Mouse (Mus musculus) embryonic facial prominence, embryonic 10.5 days (tissue): ENCODE data around the gene Mvb12b. TPM values are rescaled to one million over a fixed set of nuclear protein-coding genes. Genes with fewer than 3 reads are reported as not detected.

Experiments
- DNase-seq: peaks from one replicate; pipeline ENCODE4 v3.0.0-alpha.2; 2017; ENCODE audit warnings: low spot score
- H3K27ac ChIP-seq: fragments of 300-500 bp; sonication (generic); replicated peaks from 2 replicates; pipeline ENCODE4 v1.5.1; 2016; ENCODE audit warnings: mild to moderate bottlenecking
- H3K27me3 ChIP-seq: fragments of 300-500 bp; sonication (generic); replicated peaks from 2 replicates; pipeline ENCODE4 v1.6.1; 2016; ENCODE audit warnings: low read depth, mild to moderate bottlenecking; ENCODE audit not compliant: poor library complexity, severe bottlenecking
- H3K36me3 ChIP-seq: fragments of 300-500 bp; sonication (generic); replicated peaks from 2 replicates; pipeline ENCODE4 v1.6.1; 2016; ENCODE audit warnings: mild to moderate bottlenecking, moderate library complexity
- H3K4me1 ChIP-seq: fragments of 300-500 bp; sonication (generic); 2 replicates; pipeline ENCODE4 v1.6.1; 2016
- H3K4me3 ChIP-seq: fragments of 300-500 bp; sonication (generic); 2 replicates; pipeline ENCODE4 v1.5.1; 2016; ENCODE audit warnings: mild to moderate bottlenecking, moderate library complexity
- H3K9me3 ChIP-seq: fragments of 300-500 bp; sonication (generic); 2 replicates; pipeline ENCODE4 v1.6.1; 2016; ENCODE audit warnings: mild to moderate bottlenecking
- WGBS: fragments of 180-500 bp; shearing (Covaris S2); methylation state at CpG from one replicate; pipeline ENCODE4 v1.1.7; 2016; 5-methylcytosine and 5-hydroxymethylcytosine counted together
- polyA plus RNA-seq: library from polyadenylated mRNA; unstranded; fragments of >200 nt; fragmentation: Nextera tagmentation; extraction: Ambion mirVana; gene quantifications from 2 replicates; pipeline ENCODE4 v1.2.1, GENCODE M21; 2016

Gene Mvb12b
- polyA plus RNA-seq: 14.4 and 16.1 TPM in 2 replicates

GRCm38 (mm10) chr2:33887328-33888099, at the start of gene Mvb12b:
Gene Mvb12b, minus strand, starts transcription at chr2:33887946.
- WGBS: 4% methylated on average over 67 of the region's 67 CpGs
- no peaks in the 10 kb centered on the region for H3K36me3 ChIP-seq
- DNase-seq: peak; percentile 78
- no peaks in the 10 kb centered on the region for H3K27me3 ChIP-seq
- H3K9me3 ChIP-seq: no peaks in the 10 kb centered on the region
- H3K4me3 ChIP-seq: peak within 1 kb of the TSS; percentile 90
- peak within 1 kb of the TSS; percentile 97 for H3K27ac ChIP-seq
- H3K4me1 ChIP-seq: peaks cover 39% of the 10 kb centered on the region

DNA sequence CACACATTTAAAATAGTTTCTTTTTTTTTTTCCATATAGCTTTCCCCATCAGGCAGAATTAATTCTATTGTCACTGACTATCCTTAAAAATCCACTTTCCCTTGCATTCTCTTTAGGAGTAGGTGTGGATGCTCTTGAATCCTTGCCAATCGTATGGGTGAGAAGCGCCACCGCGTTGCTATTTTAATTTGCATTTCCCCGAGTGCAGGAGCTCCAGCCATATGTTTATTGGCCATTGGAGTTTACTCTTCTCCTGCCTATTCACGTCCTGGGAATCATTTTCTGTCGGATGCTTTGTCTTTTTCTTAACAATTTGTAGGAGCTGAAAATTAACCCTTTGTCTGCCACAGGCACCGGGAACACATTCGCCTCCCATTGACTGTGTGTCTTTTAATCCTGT, 48.0 kb upstream of the Mvb12b start:
- Histone ChIP-seq H3K27ac (no peak overlapping the region), H3K4me1 (no peaks in the 10 kb centered on the region), H3K36me3 (no peaks in the 10 kb centered on the region), H3K27me3 (no peaks in the 10 kb centered on the region), H3K9me3 (no peaks in the 10 kb centered on the region; the same call in 1 of the 2 replicates), H3K4me3 (no peak overlapping the region)
- no peak for DNase-seq
- WGBS: 66% methylated on average over 9 of the region's 9 CpGs

DNA sequence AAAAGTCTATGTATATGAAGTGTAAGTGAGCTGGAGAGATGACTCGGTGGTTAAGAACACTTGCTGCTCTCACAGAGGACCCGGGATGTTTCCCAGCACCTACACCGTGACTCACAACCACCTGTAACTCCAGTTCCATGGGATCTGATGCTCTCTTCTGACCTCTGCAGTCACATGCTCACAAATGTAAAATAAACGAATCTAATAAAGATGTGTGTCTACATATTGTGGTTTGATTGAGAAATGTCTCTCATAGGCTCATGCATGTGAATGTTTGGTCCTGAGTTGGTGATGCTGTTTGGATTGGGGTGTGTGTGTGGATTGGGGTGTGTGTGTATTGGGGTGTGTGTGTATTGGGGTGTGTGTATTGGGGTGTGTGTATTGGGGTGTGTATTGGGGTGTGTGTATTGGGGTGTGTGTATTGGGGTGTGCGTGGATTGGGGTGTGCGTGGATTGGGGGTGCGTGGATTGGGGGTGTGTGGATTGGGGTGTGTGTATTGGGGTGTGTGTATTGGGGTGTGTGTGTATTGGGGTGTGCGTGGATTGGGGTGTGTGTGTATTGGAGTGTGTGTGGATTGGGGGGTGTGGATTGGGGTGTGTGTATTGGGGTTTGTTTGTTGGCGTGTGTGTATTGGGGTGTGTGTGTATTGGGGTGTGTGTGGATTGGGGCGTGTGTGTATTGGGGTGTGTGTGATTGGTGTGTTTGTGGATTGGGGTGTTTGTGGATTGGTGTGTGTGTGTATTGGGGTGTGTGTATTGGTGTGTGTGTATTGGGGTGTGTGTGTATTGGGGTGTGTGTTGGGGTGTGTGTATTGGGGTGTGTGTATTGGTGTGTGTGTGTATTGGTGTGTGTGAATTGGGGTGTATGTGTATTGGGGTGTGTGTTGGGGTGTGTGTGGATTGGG, 46.1 kb upstream of the Mvb12b start:
- WGBS: 61% methylated on average over 10 of the region's 10 CpGs
- Histone ChIP-seq H3K9me3 (no peaks in the 10 kb centered on the region; the same call in 1 of the 2 replicates), H3K27ac (no peak overlapping the region), H3K4me1 (no peaks in the 10 kb centered on the region), H3K36me3 (no peaks in the 10 kb centered on the region), H3K27me3 (no peaks in the 10 kb centered on the region), H3K4me3 (no peak overlapping the region)
- DNase-seq: no peak

DNA sequence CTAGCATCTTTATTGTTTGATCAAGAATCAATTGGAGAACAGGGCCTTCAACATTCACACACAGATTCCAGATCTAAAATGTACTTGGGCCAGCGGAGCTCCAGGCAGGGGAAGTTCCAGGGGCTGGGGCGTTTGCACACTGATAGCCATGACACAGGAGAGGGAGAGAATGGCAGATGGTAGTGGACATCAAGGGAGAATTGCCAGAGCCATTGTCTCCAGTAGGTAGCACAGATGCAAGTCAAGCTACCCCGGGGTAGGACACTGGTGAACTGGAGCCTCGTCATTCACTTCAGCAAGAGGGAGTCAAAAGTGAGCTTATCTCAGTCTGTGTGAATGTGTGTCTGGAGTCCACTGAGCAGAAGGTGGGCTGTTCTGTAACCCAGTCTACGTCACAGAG, 43.4 kb upstream of the Mvb12b start:
- Histone ChIP-seq H3K36me3 (no peaks in the 10 kb centered on the region), H3K27me3 (no peaks in the 10 kb centered on the region), H3K4me1 (no peaks in the 10 kb centered on the region), H3K9me3 (no peaks in the 10 kb centered on the region; the same call in 1 of the 2 replicates), H3K27ac (no peak overlapping the region), H3K4me3 (no peak overlapping the region)
- WGBS: 78% methylated on average over 5 of the region's 5 CpGs
- DNase-seq: no peak

DNA sequence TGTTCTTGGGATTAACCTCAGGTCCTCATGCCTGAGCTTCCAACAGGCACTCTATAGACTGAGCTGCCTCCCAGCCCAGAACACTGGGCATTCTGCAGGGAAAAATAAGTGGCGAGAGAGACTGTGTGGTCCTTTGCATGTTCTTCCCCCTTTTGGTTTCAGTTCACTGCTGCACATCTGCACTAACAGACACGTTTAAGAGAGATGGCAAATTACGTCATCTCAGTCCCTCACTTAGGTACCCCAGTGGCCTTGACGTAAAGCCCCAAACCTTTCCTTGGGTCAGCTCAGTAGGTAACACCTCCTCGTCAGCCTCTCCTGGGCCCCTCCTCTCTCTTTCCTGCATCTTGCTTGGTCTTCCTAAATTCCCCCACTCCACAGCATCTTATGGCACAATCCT, 37.5 kb upstream of the Mvb12b start:
- Histone ChIP-seq H3K36me3 (no peaks in the 10 kb centered on the region), H3K4me3 (no peak overlapping the region), H3K27ac (no peak overlapping the region), H3K4me1 (peaks cover 21% of the 10 kb centered on the region), H3K9me3 (no peaks in the 10 kb centered on the region), H3K27me3 (peaks cover 38% of the 10 kb centered on the region)
- WGBS: 80% methylated on average over 5 of the region's 5 CpGs
- no peak for DNase-seq

DNA sequence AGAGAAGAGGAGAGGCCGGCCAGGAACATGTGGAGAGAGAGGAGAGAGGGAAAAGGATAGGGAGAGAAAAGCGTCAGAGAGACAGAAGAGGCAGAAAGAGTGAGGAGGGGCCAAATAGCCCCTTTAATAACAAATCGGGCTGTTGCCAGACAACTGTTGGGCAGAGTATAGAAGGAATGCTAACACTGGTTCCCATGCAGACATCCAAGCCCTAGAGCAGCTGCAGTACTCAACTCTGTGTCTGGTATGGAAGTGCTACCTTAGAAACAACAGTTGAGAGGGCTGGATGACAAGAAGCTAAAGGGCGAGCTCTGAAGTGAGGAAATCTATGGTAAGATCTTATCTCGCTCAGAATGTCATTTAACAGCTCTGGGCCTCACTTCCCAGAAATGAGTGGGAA, 35.7 kb upstream of the Mvb12b start:
- H3K27ac ChIP-seq: no peak overlapping the region
- H3K9me3 ChIP-seq: no peaks in the 10 kb centered on the region
- no peak for DNase-seq
- no peaks in the 10 kb centered on the region for H3K36me3 ChIP-seq
- peaks cover 50% of the 10 kb centered on the region for H3K27me3 ChIP-seq
- WGBS: 79% methylated on average over 5 of the region's 5 CpGs
- no peak overlapping the region for H3K4me3 ChIP-seq
- H3K4me1 ChIP-seq: peaks cover 37% of the 10 kb centered on the region

GRCm38 (mm10) chr2:33922466-33922865, 34.7 kb upstream of the Mvb12b start:
- Histone ChIP-seq H3K36me3 (no peaks in the 10 kb centered on the region), H3K4me1 (peaks cover 37% of the 10 kb centered on the region), H3K27ac (no peak overlapping the region), H3K27me3 (peaks cover 50% of the 10 kb centered on the region), H3K4me3 (no peak overlapping the region), H3K9me3 (no peaks in the 10 kb centered on the region)
- no peak for DNase-seq
- WGBS: 95% methylated on average over 2 of the region's 2 CpGs

DNA sequence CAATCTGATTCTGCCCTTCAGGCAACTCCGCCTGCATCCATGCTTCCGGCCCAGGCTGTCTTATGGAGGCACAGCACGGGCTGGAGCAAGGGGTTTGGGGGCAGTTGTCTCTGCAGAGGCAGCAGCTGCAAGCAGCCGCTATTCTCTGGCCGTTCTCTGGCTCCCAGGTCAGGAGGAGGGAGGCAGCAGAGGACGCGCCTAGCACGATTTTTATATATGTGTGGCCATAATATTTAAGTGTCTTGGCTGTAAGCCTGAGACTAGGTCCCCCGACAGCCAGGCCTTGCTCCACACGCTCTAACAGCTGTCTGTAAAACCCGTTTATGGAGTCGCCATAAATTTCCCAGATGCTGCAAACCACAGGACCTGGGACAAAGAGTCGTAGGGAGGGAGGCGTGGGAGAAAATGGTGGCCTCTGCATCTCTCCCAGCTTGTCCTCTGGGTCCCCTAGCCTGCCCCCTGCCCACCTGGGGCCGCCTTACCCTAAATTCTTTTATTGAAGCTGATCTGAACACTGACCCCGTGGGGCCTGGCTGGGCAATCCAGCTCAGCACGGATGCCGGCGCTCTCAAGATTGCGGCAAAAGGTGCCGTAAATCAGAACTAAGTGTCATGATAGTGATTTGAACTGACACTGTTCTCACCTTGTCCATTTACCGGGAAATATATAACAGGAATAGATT, 32.3 kb upstream of the Mvb12b start:
- H3K4me1 ChIP-seq: peaks cover 37% of the 10 kb centered on the region
- H3K36me3 ChIP-seq: no peaks in the 10 kb centered on the region
- peaks cover 50% of the 10 kb centered on the region for H3K27me3 ChIP-seq
- no peaks in the 10 kb centered on the region for H3K9me3 ChIP-seq
- DNase-seq: peak; percentile 40
- H3K4me3 ChIP-seq: peak overlapping the region; percentile 36; the same call in 1 of the 2 replicates
- 20% methylated on average over 22 of the region's 22 CpGs for WGBS
- peak overlapping the region; percentile 72 for H3K27ac ChIP-seq

DNA sequence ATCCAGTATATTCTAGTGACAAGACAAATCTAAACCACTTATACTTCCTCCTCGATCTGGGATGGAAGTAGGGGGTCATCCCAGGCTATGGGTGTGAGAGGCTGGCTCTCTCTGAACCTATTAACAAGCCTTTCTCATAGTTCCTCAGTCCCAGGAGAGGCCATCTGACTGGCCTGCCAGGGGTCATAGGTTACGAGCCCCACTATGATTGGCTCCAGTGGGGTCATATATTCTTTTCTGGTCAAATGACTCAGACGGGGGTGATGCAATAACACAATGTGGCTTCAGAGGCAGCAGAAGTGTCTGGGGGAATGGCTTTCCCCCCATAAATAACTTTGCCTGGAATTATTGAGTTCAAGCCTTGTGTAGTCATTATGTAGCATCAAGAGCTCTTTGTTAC, 31.1 kb upstream of the Mvb12b start:
- Histone ChIP-seq H3K4me3 (no peak overlapping the region), H3K4me1 (peaks cover 34% of the 10 kb centered on the region), H3K27me3 (peaks cover 46% of the 10 kb centered on the region), H3K27ac (0 out of 2 replicates have a peak overlapping the region, but pooled peaks have one; percentile 30), H3K9me3 (no peaks in the 10 kb centered on the region), H3K36me3 (no peaks in the 10 kb centered on the region)
- WGBS: 63% methylated on average over 3 of the region's 3 CpGs
- no peak for DNase-seq

DNA sequence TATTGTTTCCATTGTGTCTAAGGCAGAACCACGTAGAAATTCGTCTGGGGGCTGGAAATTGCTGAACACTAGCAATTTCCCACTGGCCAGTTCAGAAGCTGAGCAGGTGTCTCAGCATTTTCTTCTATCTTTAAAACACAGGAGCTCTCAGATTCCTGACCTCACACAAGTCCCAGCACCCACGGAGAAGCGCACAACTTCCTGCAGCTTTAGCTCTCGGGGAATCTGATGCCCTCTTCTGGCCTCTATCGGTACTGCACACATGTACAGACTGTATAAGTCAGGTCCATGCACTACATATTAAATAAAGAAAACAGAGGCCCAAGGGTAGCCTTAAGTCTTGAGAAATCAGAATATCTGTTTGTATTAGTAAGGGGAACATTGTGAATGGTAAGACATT, 30.6 kb upstream of the Mvb12b start:
- H3K9me3 ChIP-seq: no peaks in the 10 kb centered on the region
- WGBS: 71% methylated on average over 6 of the region's 6 CpGs
- H3K4me1 ChIP-seq: peaks cover 34% of the 10 kb centered on the region
- peaks cover 41% of the 10 kb centered on the region for H3K27me3 ChIP-seq
- no peaks in the 10 kb centered on the region for H3K36me3 ChIP-seq
- DNase-seq: peak; percentile 61
- no peak overlapping the region for H3K4me3 ChIP-seq
- H3K27ac ChIP-seq: no peak overlapping the region

- H3K9me3 ChIP-seq: no peaks in the 10 kb centered on the region
- H3K4me3 ChIP-seq: no peak overlapping the region
- H3K27ac ChIP-seq: peak overlapping the region; percentile 35; the same call in 1 of the 2 replicates
- DNase-seq: peak; percentile 26
- WGBS: 34% methylated on average over 11 of the region's 11 CpGs
- peaks cover 25% of the 10 kb centered on the region for H3K27me3 ChIP-seq
- H3K36me3 ChIP-seq: no peaks in the 10 kb centered on the region
- H3K4me1 ChIP-seq: peaks cover 33% of the 10 kb centered on the region
Measured at GRCm38 (mm10) chr2:33916603-33917002, 28.9 kb upstream of the Mvb12b start.

DNA sequence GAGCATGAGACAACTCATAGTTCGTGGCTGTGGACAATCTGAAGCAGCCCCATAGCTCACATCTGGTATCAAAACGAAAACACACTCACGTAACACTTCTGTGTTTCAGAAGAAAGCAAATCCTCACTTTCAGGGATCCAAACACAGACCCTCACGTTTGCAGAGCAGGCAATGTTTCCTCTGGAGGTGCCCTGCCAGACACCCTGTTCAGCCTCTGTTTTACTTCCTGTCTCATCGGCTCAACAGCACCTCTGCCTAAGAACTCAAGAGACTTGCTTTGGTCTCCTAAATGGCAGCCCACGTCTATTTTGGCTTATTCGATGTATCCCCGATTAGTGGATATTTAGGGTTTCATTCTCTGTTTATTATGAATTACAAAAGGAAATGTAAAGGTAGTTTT, 27.3 kb upstream of the Mvb12b start:
- WGBS: 78% methylated on average over 8 of the region's 8 CpGs
- no peak overlapping the region for H3K4me3 ChIP-seq
- H3K9me3 ChIP-seq: 0 out of 2 replicates have a peak, but pooled peaks cover 2% of the 10 kb centered on the region
- peaks cover 18% of the 10 kb centered on the region for H3K4me1 ChIP-seq
- no peak overlapping the region for H3K27ac ChIP-seq
- DNase-seq: no peak
- H3K27me3 ChIP-seq: peaks cover 9% of the 10 kb centered on the region
- no peaks in the 10 kb centered on the region for H3K36me3 ChIP-seq
